Mouse (Mus musculus): Measurements from ENCODE around the gene Rps29.
A peak's percentile ranks its signal among the peaks of the same experiment; 100 is the strongest.
"Not testable (repeated sequence)": the region's sequence is repeated elsewhere in the genome, so short reads cannot be mapped to it uniquely, and the experiment has no call there.

Rps29 gene

DNA sequence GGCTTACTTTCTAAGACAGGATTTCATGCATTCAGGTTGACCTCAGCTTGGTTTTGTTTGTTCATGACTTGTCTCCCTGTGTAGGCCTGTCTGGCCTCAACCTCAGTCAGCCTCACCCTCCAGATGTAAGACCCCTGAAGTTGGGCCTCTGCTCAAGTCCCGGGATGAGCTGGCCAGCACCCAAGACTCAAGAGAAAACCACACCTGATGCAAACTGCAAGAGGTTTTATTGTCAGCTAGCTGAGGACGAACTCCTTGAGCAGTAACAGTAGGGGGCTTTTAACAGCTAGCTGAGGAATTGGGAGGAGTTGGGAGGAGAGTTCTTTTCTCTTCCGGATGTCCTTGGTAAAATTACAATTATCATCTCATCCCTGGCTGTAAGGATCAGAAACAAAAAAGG, 18.5 kb upstream of the Rps29 start:
- DNase-seq: no peak

DNA sequence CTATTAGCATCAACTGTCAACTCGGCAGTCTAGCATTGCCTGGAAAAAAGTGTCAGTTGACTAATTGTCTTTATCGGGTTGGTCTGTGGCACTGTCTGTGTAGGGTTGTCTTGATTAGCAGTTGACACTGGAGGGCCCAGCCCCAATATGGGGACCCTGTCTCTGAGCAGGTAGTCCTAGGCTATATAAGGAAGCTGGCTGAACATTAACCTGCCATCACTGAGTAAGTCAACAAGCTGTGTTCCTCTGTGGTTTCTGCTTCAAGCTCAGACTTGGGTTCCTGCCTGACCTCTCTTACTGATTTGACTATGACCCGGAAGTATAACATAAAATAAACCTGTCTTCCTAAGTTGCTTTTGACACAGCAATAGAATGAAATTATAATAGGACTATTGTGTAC, 17.0 kb upstream of the Rps29 start:
- DNase-seq: no peak

DNA sequence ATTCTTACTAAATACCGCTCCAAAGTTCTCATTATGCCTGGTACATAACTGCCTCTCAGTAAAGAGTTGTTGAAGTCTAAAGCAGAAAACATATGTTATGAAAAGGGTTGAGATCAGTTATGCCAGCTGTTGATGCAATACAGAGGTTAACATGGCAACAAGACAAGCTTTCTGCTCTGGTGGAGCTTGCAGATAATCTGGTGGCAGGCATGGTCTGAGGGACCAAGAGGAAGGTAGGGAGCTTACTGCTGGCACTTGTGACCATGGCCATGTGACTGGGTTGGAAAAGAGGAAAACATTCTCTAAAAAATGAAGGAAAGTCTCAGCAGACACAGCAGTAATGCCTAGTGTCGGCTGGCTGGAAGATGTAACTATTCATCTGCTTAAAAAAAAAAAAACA, 12.3 kb upstream of the Rps29 start:
- no peak for DNase-seq

DNA sequence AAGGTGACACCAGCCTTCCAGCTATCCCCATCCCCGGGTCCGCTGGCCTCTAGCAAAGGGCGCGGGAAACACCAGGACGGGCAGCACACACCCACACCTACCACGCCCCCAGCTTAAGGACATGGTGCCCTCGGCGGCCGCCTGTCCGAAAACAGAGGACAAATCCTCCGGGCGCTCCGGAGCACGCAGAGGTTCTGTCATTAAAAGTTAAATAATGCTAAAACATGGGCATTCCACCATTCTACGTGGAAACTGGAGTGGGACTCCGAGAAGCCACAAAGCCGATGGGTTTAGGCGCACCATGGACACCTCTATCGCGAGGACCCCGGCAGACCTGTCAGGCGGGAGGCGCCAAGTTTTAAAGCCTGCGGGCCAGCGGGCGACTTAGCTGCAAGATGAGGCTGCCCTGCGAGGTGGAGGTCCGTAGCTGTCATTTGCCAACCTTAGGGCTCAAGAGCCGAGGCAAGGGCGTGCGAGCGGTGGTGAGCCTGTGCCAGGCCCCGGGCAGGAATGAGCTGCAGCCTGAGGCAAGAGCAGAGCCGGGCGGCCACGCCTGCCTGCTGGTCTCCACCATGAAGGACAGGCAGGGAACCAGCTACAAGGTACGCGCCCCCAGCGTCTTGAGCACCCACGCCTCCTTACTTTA, 9.6 kb upstream of the Rps29 start, which contains the start of gene Lrr1:
Gene Lrr1, plus strand, starts transcription at position 354 of the 646 bp plus-strand sequence.
- DNase-seq: peak; percentile 87

DNA sequence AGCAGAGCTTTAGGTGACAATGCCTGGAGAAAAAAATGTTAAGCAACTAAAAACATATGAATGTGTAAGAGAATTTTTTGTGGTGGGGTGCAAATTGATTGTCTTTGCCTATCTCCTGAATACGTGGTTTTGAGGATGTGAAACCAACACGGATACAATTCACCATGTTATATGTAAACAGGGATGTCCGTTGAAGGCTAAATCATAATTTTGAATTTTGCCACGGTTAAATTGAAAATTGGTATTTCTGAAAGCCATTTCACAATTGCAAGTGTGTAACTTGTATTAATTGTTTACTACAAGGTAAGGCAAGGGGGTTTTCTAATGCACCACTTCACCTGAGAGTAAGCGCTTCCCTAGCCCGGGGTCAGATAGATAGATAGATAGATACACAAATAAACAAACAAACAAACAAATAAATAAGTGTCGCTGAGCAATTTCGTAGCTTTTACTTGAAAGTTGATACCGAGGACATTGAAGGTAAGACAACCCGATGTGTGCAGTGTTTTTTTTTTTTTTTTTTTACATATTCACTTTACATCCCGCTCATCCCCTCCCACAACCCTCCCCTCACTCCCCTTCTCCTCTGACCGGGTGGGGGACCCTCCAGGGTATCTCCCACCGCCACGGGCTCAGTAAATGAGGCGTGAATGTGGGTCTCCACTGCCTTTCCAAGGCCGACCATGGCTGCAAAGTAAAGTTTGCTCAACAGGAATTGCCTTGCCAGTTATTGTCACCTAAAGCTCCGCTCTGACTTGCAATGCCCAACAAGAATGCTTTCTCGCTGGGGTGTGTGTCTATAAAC, 8.9 kb upstream of the Rps29 start:
- no peak for DNase-seq

DNA sequence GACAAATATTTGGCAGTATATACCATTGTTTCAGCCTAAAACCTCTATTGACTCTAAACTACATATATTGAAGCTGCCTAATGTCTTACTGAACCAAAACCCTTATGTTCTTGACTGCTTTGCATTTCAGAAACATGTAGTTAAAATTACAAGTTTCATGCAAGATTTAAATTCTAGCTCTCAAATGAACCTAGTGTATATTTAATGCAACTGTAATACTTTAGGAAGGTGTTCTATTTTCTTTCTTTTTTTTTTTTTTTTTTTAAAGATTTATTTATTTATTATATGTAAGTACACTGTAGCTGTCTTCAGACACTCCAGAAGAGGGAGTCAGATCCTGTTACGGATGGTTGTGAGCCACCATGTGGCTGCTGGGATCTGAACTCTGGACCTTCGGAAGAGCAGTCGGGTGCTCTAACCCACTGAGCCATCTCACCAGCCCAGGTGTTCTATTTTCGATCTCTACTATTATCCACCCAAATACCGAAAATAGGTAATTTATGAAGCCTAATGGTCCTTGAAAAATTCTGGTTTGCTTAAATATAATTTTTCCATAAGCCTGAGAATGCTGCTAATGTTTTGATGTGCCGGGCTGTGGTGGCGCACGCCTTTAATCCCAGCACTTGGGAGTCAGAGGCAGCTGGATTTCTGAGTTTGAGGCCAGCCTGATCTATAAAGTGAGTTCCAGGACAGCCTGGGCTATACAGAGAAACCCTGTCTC, 8.0 kb upstream of the Rps29 start:
- not testable (repeated sequence) for DNase-seq

DNA sequence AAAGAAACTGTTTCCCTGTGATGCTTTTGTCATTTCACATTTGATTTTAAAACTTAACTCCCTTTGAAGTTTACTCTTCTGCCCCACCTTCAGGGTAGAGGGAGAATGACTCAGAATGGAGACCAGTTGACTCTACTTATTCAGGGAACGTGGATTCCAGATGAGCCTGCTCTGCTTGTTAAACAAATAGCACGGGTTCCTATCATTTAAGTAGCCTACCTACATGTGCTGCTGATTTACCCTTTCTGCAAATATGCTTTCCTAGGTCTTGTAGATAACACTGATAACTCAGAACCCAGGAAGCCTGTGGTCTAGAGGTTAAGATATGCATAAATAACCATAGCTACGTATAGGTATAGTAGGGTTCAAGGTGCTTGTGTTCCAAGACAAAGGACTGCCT, 5.9 kb upstream of the Rps29 start:
- no peak for DNase-seq

DNA sequence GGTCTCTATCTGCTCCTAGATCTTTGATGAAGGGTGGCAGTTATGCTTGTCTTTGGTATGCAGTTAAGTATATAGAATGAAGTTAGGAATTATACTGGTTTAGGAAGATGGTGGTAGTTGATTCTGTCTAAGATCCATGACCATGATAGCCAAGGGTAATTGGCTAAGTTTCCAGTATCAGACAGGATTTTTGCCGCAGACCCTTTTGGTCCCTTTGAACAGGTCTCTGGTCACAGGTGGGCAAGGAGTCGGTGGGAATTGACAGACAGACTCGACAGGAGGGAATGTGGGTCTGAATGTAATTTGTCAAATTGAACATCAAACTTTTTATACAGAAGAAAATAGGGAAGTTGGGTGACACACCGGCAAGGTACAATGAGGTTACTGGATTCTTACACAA, 4.6 kb upstream of the Rps29 start:
- not testable (repeated sequence) for DNase-seq

DNA sequence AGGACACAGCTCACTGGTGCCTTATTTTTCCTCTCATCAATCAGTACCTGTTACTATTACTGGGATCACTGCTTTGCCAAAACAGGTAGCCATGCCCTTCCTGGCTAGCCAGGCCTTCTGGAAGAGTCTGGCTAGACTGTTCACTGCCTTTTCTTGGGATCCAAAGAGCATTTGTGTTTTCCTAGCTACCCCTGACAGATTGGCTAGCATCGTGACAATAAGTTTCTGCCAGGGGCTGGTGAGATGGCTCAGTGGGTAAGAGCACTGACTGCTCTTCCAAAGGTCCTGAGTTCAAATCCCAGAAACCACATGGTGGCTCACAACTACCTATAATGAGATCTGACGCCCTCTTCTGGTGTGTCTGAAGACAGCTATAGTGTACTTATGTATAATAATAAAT, 1.7 kb upstream of the Rps29 start:
- DNase-seq: not testable (repeated sequence)

DNA sequence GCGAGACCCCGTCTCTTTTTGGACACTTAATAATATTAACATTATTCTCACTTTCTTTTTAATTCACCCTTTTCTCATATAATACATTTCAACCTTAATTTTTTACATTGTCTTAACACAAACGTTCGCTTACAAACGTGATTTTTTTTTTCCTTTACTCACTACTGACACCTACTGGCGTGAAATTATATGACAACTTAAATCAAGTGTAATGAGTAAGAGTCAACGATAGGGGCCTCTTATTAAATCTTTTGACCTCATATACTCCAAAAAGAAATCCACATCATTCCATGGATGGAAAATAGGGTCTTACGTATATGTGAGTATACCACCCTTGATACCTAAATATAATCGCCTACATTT, 573 bp upstream of the Rps29 start:
- peak; percentile 28 for DNase-seq

DNA sequence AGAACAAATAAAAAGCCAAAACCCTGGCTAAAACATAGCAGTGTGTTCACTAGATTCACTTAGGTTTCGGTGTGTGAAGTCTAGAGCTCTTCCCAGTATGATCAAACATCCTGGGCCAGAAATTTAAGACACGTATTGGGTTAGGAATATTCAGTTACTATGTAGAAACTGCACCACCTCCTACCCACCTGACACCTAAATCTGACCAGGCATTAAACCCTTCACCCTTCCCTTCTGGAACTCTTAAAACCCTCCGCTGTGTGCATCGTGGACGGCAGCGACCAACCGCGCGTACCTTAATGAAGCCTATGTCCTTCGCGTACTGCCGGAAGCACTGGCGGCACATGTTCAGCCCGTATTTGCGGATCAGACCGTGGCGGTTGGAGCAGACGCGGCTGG, 621 bp downstream of the Rps29 start:
- DNase-seq: no peak

DNA sequence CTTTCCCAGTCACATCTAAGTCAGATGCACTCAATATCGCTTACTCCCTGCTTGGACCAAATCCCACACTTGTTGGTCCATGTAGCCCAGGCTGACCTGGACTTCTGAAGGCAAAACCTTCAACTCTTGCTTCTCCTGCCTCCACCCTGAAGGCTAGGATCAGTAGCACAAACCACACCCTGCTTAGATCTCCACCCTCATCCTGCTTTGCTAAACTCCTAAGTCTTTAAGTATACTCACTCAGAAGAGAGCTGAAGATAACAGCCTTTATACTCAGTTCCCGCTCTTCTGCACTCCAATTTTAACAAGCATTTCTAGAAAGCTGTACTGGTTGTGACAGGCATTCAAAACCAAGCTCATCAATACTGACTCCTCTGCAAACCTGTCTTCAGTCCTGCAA, 1.9 kb downstream of the Rps29 start:
- DNase-seq: no peak

DNA sequence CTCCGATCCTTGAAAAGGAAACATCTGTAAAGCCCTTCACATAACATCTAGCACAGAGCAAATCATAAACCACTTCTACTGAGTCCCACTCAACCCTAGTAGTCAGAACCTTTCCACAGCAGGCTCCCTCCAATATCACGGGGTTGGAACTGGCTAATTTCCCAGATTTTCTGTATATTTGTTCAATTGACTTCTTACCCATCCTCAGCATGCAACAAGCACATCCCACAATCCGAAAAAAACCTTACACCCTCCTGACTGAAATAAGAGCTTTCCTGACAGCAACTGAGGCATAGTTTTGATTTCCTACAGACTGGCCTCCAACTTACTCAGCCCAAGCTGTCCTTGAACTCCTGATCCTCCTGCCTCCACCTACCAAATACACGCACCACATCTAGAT, 2.5 kb downstream of the Rps29 start:
- no peak for DNase-seq

DNA sequence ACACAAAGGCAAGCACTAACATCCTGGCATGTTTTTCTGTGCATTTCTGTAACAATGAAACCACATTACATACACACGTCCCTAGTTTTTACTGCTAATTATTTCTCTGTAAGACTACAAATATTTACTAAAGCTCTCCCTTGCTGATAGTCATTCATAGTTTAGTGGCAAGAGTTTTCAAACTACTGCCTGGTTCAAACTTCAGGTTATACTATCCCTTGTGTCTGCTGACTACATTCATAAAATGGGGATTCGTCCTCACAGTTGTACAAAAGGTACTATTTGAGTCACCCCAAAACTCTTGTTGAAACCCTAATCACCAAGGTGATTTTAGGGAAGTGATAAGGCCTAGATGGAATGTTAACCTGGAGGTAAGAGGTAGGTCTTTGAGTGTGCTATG, 3.1 kb downstream of the Rps29 start:
- DNase-seq: no peak

DNA sequence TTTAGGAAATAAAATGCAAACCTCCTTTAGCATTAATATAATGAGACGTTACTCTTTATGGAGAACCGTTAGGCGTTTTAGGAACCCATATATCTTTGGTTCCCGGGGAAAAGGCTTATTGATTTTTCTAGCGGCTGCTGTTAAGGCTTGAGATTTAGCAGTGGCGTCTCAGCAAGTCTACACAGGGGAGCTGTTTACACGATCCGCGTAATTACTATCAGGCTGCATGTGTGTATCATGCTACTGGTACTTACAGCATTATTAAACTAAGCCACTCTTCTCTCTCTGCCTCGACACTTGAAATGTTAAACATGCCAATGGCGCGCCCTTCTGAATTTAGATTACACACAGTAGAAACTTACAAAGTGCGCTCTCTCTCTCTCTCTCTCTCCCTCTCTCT, 8.9 kb downstream of the Rps29 start:
- no peak for DNase-seq

DNA sequence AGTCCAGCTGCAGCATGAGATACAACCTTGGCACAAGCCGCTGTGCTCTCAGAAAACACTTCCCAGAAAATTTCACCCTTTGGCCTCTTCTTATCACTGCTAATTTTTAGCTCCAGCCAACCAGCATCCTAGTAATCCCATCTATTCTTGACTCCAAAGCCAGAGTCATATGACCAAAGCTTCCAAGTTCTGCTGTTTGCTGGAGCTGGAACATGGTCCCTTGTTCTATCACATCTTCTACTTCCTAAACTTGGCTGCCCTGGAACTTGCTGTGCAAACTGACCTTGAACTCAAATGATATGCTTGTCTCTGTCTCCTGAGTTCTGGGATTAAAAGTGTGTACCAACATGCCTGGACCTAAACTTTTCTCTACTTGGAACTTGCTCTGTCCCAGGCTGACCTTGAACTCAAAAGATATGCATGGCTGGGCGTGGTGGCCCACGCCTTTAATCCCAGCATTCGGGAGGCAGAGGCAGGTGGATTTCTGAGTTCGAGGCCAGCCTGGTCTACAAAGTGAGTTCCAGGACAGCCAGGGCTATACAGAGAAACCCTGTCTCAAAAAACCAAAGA, 11.7 kb downstream of the Rps29 start:
- no peak for DNase-seq

DNA sequence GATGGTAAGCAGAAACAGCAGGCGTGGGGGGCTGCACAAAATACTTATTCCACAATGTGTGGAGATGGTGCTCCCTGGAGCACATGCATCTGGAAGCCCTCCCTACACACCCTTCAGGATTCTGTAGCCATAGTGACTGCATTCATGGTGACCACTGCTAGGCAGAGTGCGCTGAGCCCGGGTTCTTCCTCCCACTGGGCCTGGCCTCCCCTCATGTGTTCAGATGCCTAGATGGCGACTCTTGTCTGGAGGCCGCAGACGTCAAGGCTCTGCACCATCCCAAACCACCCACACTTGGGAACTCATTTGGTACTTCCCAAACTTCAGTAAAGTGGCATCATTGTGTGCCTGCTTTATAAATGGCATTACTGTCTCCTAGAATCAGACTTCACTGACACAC, 15.5 kb downstream of the Rps29 start:
- no peak for DNase-seq

DNA sequence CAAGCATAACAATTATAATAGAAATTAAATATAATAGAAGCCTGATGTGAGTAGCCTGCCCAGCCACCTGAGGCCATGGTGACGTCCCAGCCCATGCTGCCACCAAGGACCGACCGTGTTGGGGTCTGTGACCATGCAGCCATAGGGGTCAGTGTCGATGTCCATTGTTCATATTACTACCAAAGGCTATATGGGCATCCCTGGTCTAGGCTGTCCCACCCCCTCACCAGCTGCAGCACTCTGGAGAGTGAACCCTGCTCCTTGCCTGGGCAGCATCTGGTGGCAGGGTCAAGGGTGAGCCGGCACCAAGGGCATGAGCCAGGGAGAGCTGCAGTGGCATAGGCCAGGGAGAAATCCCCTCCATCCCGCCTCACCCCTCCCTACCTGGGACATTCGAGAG, 19.1 kb downstream of the Rps29 start:
- DNase-seq: no peak

DNA sequence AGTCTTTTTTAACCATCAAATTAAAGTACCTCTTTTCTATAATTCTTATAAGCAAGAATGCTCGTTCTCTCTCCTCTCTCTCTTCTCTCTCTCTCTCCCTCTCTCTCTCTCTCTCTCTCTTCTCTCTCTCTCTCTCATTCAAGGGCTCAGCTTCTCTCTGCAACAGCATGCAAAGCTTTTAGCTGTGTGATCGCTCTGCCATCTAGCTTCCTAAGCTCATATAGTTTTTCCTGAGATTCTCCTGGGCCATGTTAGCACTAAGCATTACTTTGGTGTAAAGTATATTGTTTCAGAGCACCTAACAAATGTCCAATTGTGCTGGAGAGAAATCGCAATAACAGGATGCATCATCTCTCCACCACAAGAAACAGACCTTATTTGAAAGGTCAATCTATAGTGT, 19.8 kb downstream of the Rps29 start:
- no peak for DNase-seq

DNA sequence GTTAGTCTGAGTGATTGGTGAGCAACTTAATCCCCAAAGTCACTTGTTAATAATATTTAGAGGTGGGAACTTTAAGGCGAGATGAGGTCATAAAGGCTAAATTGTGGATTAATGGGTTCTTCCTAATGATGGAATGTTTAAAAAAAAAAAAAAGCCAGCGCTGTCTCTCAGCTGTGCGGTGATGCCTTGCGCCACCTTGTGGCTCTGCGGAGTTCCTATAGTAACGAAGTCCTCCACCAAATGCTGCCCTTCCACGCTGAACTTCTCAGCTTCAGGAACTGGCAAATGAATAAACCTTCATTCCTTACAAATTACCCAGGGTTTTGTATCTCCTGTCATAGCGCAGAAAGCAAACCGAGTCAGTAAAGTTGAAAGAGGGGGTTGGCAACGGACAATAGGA, 27.0 kb downstream of the Rps29 start:
- DNase-seq: peak; percentile 28

DNA sequence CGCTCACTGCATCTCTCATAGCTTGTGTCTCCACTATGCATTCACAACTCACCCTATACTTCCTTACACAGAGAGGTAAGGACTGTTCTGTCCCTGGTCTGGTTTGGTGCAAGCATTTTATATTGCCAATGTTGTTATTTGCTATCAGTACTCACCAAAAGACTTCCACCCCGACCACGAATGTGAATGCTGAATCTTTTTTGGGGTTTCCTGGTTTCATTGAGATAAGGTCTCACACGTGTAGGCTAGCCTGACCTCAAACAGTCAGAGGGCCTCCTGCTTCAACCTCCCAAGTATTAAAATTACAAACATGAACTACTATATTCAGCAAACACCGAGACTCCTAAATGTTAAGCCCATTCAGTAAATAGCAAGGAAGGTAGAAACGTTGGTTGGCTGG, 27.7 kb downstream of the Rps29 start:
- DNase-seq: no peak

DNA sequence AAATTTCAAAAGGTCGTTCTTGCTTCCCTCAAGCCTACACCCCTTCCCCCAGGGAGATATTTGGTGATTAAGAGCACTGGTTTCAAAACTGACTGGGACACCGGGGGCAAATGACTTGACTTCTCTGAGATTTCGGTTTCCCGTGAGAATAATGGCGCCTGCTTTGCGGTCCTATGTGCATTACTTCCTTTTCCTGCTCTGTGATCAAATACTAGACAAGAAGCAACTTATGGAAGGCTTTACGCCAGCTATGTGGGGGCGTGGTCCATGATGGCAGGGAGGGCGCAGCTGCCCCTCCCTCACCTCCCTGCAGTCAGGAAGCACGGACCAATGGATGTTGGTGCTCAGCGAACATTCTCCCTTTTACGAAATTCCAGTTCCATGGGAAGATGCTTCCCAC, 28.5 kb downstream of the Rps29 start:
- no peak for DNase-seq

DNA sequence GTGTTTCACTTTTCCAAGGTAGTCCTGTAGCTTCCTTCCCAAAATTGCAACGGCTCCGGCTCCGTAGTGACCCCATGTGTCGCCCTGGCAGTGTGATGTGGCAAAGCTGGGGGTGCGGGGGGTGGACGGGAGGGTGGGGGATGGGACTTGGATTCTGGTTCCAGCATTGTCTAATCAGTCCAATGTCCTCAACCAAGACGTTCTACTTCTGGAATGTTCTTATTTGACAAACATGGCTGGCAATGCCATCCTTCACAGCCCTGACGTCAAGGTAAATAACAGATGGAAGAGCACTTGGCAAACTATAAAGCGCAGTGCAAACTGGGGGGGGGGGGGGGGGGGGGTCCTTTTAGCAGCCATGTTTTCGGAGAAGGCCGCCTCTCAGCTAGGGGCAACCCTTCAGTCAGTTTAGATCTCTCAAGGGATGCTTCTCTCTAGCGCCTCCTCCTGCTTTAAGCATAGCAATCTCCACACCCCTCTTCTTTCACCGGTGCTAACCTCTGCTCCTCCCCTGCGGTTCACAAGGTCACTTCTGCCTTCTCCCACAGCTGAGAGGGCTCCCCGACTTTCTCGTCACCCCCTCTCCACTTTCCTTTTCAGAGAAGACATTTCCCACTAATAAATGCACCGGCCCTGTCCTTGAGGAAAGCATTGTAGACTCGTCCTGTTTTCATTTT, 29.2 kb downstream of the Rps29 start:
- DNase-seq: no peak

Data from thymus, postnatal 25 days (tissue).